Mouse (Mus musculus): ENCODE results near the gene Ddx31. TPM values are rescaled to one million over a fixed set of nuclear protein-coding genes. Genes with fewer than 3 reads are reported as not detected.

The Ddx31 gene
- polyA plus RNA-seq, 1 experiment from 2014 or later, result 4.2 TPM

DNA sequence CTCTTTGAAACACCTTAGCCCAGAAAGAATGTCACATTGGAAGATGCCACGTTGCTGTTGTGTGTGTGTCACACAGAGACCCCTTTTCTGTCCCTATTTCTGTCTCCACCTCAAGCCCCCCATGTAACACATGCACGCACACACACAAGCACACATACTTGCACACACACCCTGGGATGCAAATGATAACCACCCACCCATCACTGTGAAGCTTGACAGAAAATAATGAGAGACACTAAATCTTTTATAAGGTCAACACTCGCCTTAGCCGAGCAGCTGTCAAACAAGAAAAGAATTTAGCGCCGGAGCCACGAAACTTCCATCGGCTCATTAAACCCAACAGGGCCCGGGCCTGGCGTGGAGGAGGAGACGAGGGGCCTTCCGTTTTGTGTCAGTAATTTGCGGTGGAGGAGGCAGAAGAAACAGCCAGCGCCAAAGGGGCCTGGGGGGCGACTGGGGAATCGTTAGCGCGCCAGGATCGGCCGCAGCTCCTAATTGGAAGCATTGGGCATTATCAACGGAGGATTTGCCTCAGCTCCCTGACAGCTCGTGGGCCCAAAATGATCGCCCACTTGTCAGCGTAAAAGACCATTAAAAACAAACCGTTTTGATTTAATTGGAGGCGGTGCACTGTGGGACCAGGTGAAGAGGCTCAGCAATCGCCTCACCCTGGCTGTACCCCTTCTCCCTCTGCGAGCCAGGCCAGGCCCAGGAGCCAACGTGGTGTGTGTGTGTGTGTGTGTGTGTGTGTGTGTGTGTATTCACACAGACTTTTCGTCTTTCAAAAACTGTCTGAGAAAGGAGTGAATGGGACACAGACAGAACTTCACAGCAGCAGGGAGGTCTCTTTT is 103.7 kb downstream of the Ddx31 start:
- no peaks in the 10 kb centered on the region for H3K27me3 ChIP-seq (ENCODE audit: insufficient read depth, low read length)
- H3K27ac ChIP-seq (ENCODE audit: low read depth), result no peak overlapping the region
- H3K36me3 ChIP-seq (replicated peaks; ENCODE audit: insufficient read depth, low read length), result no peaks in the 10 kb centered on the region
- H3K4me1 ChIP-seq (ENCODE audit: insufficient read depth), result no peaks in the 10 kb centered on the region
- TF ChIP-seq CTCF (IDR thresholded peaks at IDR 0.05; ENCODE audit: low read depth) (no peak), EP300 (IDR thresholded peaks at IDR 0.05; ENCODE audit: low read depth) (no peak)
- no peak overlapping the region for H3K4me3 ChIP-seq (ENCODE audit: low read depth, low read length)
- ATAC-seq (no peak), DNase-seq (no peak)
- no peak overlapping the region for H3K9ac ChIP-seq (replicated peaks)
- H3K9me3 ChIP-seq (ENCODE audit: low read length), result no peaks in the 10 kb centered on the region
- no peak overlapping the region for H3K4me2 ChIP-seq (ENCODE audit: low read depth, low read length)
- 67% methylated on average over 30 of the region's 30 CpGs for WGBS (ENCODE audit: insufficient replicate concordance)

GRCm38 (mm10) chr2:28945388-28945787 is 105.2 kb downstream of the Ddx31 start:
- Histone ChIP-seq H3K4me2 (ENCODE audit: low read depth, low read length) (no peak overlapping the region), H3K36me3 (replicated peaks; ENCODE audit: insufficient read depth, low read length) (no peaks in the 10 kb centered on the region), H3K27me3 (ENCODE audit: insufficient read depth, low read length) (no peaks in the 10 kb centered on the region), H3K27ac (ENCODE audit: low read depth) (no peak overlapping the region), H3K4me3 (ENCODE audit: low read depth, low read length) (no peak overlapping the region), H3K9me3 (ENCODE audit: low read length) (no peaks in the 10 kb centered on the region), H3K4me1 (ENCODE audit: insufficient read depth) (no peaks in the 10 kb centered on the region), H3K9ac (replicated peaks) (no peak overlapping the region)
- TF ChIP-seq EP300 (IDR thresholded peaks at IDR 0.05; ENCODE audit: low read depth), result no peak
- TF ChIP-seq CTCF (IDR thresholded peaks at IDR 0.05; ENCODE audit: low read depth), result no peak
- WGBS (ENCODE audit: insufficient replicate concordance), result 57% methylated on average over 6 of the region's 6 CpGs
- DNase-seq (no peak), ATAC-seq (no peak)

- no peak for DNase-seq
Observed at GRCm38 (mm10) chr2:28946312-28946711, 106.1 kb downstream of the Ddx31 start.

DNA sequence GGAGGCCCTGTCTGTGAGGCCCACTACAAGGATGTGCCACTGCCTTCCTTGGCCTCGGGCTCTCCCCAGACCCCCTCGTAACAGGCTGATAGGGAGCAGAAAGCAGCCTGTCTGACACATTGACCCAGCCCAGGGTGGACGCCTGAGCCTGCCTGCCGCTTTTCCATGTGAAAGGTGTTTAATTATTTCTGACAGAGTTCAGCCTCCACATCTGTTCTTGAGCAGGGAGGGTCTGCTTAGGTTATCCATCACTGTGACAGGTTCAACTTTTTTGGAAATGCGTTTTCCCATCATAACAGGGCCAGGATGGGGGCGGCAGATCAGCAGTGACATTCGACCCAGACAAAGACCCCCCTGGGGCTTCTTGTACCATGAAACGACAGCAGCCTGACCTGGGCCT is 112.8 kb downstream of the Ddx31 start:
- DNase-seq (no peak), ATAC-seq (no peak)
- no peak overlapping the region for H3K4me3 ChIP-seq (ENCODE audit: low read depth, low read length)
- H3K4me2 ChIP-seq (ENCODE audit: low read depth, low read length), result no peak overlapping the region
- no peaks in the 10 kb centered on the region for H3K4me1 ChIP-seq (ENCODE audit: insufficient read depth)
- TF ChIP-seq EP300 (IDR thresholded peaks at IDR 0.05; ENCODE audit: low read depth) (no peak), CTCF (IDR thresholded peaks at IDR 0.05; ENCODE audit: low read depth) (no peak)
- H3K9ac ChIP-seq (replicated peaks), result no peak overlapping the region
- H3K36me3 ChIP-seq (replicated peaks; ENCODE audit: insufficient read depth, low read length), result no peaks in the 10 kb centered on the region
- no peak overlapping the region for H3K27ac ChIP-seq (ENCODE audit: low read depth)
- no peaks in the 10 kb centered on the region for H3K27me3 ChIP-seq (ENCODE audit: insufficient read depth, low read length)
- H3K9me3 ChIP-seq (ENCODE audit: low read length), result no peaks in the 10 kb centered on the region
- 79% methylated on average over 8 of the region's 8 CpGs for WGBS (ENCODE audit: insufficient replicate concordance)

More at GRCm38 (mm10) chr2:28946312-28946711, 106.1 kb downstream of the Ddx31 start:
- Histone ChIP-seq H3K27me3 (ENCODE audit: insufficient read depth, low read length) (no peaks in the 10 kb centered on the region), H3K27ac (ENCODE audit: low read depth) (no peak overlapping the region), H3K9me3 (ENCODE audit: low read length) (no peaks in the 10 kb centered on the region), H3K4me3 (ENCODE audit: low read depth, low read length) (no peak overlapping the region), H3K36me3 (replicated peaks; ENCODE audit: insufficient read depth, low read length) (no peaks in the 10 kb centered on the region), H3K9ac (replicated peaks) (no peak overlapping the region), H3K4me1 (ENCODE audit: insufficient read depth) (no peaks in the 10 kb centered on the region), H3K4me2 (ENCODE audit: low read depth, low read length) (no peak overlapping the region)
- WGBS (ENCODE audit: insufficient replicate concordance), result 72% methylated on average over 3 of the region's 3 CpGs
- TF ChIP-seq CTCF (IDR thresholded peaks at IDR 0.05; ENCODE audit: low read depth) (no peak), EP300 (IDR thresholded peaks at IDR 0.05; ENCODE audit: low read depth) (no peak)
- no peak for ATAC-seq

DNA sequence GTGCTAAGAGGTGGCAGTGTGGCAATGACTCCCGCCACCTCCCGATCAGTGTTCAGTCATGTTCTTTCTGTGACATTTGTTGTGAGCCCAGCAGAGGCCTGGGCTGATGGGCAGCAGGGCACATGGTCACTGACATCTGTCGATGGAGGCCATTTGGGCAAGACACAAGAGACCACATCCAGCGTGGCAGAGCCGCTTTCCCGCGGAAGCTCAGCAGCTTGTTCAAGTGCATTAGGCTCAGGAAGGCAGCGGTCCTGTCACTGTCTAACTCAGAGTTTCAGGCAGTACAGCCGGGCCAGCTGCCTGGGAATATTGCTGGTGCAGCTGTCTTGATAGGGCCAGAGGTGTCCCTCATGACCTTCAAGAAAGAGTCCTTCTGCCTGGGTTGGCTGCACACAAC is 114.4 kb downstream of the Ddx31 start:
- ATAC-seq, result no peak
- Histone ChIP-seq H3K27ac (ENCODE audit: low read depth) (no peak overlapping the region), H3K27me3 (ENCODE audit: insufficient read depth, low read length) (no peaks in the 10 kb centered on the region), H3K4me2 (ENCODE audit: low read depth, low read length) (no peak overlapping the region), H3K9ac (replicated peaks) (no peak overlapping the region), H3K4me1 (ENCODE audit: insufficient read depth) (no peaks in the 10 kb centered on the region), H3K4me3 (ENCODE audit: low read depth, low read length) (no peak overlapping the region), H3K9me3 (ENCODE audit: low read length) (no peaks in the 10 kb centered on the region), H3K36me3 (replicated peaks; ENCODE audit: insufficient read depth, low read length) (no peaks in the 10 kb centered on the region)
- no peak for DNase-seq
- WGBS (ENCODE audit: insufficient replicate concordance), result 81% methylated on average over 9 of the region's 9 CpGs
- TF ChIP-seq CTCF (IDR thresholded peaks at IDR 0.05; ENCODE audit: low read depth), result no peak
- TF ChIP-seq EP300 (IDR thresholded peaks at IDR 0.05; ENCODE audit: low read depth), result no peak

Other genes starting within 250 kb of the Ddx31 start
- 48.9 and 52.2 TPM in 2 replicates for gene Gfi1b, start 218.4 kb upstream of the Ddx31 start, polyA plus RNA-seq (2015; fragmentation: Nextera tagmentation; extraction: Ambion mirVana)
- gene Tsc1, start 199.2 kb upstream of the Ddx31 start, polyA plus RNA-seq (2015; fragmentation: Nextera tagmentation; extraction: Ambion mirVana), result 3.7 TPM in 2 replicates
- 2.1 and 2.5 TPM in 2 replicates for gene Spaca9, start 140.7 kb upstream of the Ddx31 start, polyA plus RNA-seq (2015; fragmentation: Nextera tagmentation; extraction: Ambion mirVana)
- 0.28 and 0.41 TPM in 2 replicates for gene Ak8, start 140.2 kb upstream of the Ddx31 start, polyA plus RNA-seq (2015; fragmentation: Nextera tagmentation; extraction: Ambion mirVana)
- 3.1 and 3.3 TPM in 2 replicates for gene Gtf3c4, start within 50 bp of the Ddx31 start, polyA plus RNA-seq (2015; fragmentation: Nextera tagmentation; extraction: Ambion mirVana)
- not detected in 2 replicates for gene Barhl1, start 76.3 kb downstream of the Ddx31 start, polyA plus RNA-seq (2015; fragmentation: Nextera tagmentation; extraction: Ambion mirVana)
- 0.06 TPM in 1 of 2 replicates, not detected in the other for gene Cfap77, start 214.7 kb downstream of the Ddx31 start, polyA plus RNA-seq (2015; fragmentation: Nextera tagmentation; extraction: Ambion mirVana)
- gene Ttf1, start 219.9 kb downstream of the Ddx31 start, polyA plus RNA-seq (2015; fragmentation: Nextera tagmentation; extraction: Ambion mirVana), result 3.0 and 3.1 TPM in 2 replicates